Mouse (Mus musculus) CH12.LX (cell line): ENCODE measurements around the gene Ube2e3. TPM values are rescaled to one million over a fixed set of nuclear protein-coding genes. Genes with fewer than 3 reads are reported as not detected.
A peak's percentile ranks its signal among the peaks of the same experiment; 100 is the strongest.

Experiments used
- DNase-seq: peaks from one replicate; pipeline ENCODE4 v3.0.0-alpha.2; 2013; ENCODE audit errors: extremely low read depth
- H3K27ac ChIP-seq: 2 replicates; pipeline ENCODE4 v1.5.1; 2012; ENCODE audit warnings: low read depth, mild to moderate bottlenecking, control low read depth, moderate library complexity; ENCODE audit not compliant: insufficient read depth
- H3K27me3 ChIP-seq: replicated peaks from 2 replicates; pipeline ENCODE3; 2012; ENCODE audit warnings: inconsistent platforms
- H3K36me3 ChIP-seq, 2 experiments: replicated peaks in 1 of 2; 2 replicates each; pipeline versions ENCODE3 to v1.6.1; 2012; ENCODE audit warnings: inconsistent platforms in 1 of 2, low read length in 1 of 2, mild to moderate bottlenecking in 1 of 2, mixed read lengths in 1 of 2, moderate library complexity in 1 of 2; ENCODE audit not compliant: control insufficient read depth in 1 of 2, insufficient read depth in 1 of 2
- H3K4me1 ChIP-seq, 2 experiments: 2 replicates each; pipeline ENCODE4 v1.6.1; 2012; ENCODE audit warnings: inconsistent platforms in 1 of 2, moderate library complexity in 1 of 2; ENCODE audit not compliant: insufficient read depth in 2 of 2, control insufficient read depth in 1 of 2
- H3K4me2 ChIP-seq: 2 replicates; pipeline ENCODE4 v1.6.1; 2012; ENCODE audit warnings: low read depth, mild to moderate bottlenecking, control low read depth; ENCODE audit not compliant: poor library complexity, insufficient read depth, severe bottlenecking
- H3K4me3 ChIP-seq, 3 experiments: fragments of 150-350 bp in 1 of 3; sonication (generic) in 1 of 3; replicated peaks in 1 of 3; 2 replicates each; pipeline versions ENCODE3 to v1.5.1; 2011 to 2012; ENCODE audit warnings: low read depth in 2 of 3, low read length in 2 of 3, mild to moderate bottlenecking in 2 of 3, moderate library complexity in 2 of 3, control low read depth in 1 of 3, improper control_type of control experiment in 1 of 3, inconsistent platforms in 1 of 3, mixed read lengths in 1 of 3; ENCODE audit not compliant: poor library complexity in 1 of 3
- H3K79me2 ChIP-seq: replicated peaks from 2 replicates; pipeline ENCODE4 v1.6.1; 2012; ENCODE audit warnings: mild to moderate bottlenecking, moderate library complexity; ENCODE audit not compliant: control insufficient read depth, poor library complexity, insufficient read depth, severe bottlenecking; ENCODE audit errors: extremely low read depth
- H3K9ac ChIP-seq: 2 replicates; pipeline ENCODE4 v1.6.1; 2012; ENCODE audit warnings: low read depth, mild to moderate bottlenecking, control low read depth, moderate library complexity; ENCODE audit not compliant: insufficient read depth
- H3K9me3 ChIP-seq: replicated peaks from 2 replicates; pipeline ENCODE3; 2012; ENCODE audit warnings: low read length, inconsistent platforms, mixed read lengths
- BHLHE40 ChIP-seq: IDR thresholded peaks from 2 replicates; pipeline ENCODE4 v1.6.1; 2011; ENCODE audit warnings: mild to moderate bottlenecking, low read depth, low read length, improper control_type of control experiment
- CTCF ChIP-seq, 2 experiments: IDR thresholded peaks in 1 of 2; conservative IDR thresholded peaks in 1 of 2; 2 replicates each; pipeline ENCODE4 v1.5.1; 2011 to 2012; ENCODE audit warnings: low read depth in 2 of 2, low read length in 2 of 2, improper control_type of control experiment in 1 of 2, inconsistent platforms in 1 of 2, mild to moderate bottlenecking in 1 of 2, moderate library complexity in 1 of 2
- ELF1 ChIP-seq: IDR thresholded peaks from 2 replicates; pipeline ENCODE4 v1.6.1; 2014; ENCODE audit warnings: low read depth, mild to moderate bottlenecking, inconsistent platforms, low read length, improper control_type of control experiment
- IRF4 ChIP-seq: IDR thresholded peaks from 2 replicates; pipeline ENCODE4 v1.6.1; 2014; ENCODE audit warnings: low read depth, mild to moderate bottlenecking, inconsistent platforms, low read length, improper control_type of control experiment
- MAFK ChIP-seq: IDR thresholded peaks from 2 replicates; pipeline ENCODE4 v1.6.1; 2011; ENCODE audit warnings: low read length, improper control_type of control experiment; ENCODE audit not compliant: insufficient replicate concordance
- MAX ChIP-seq: IDR thresholded peaks from 2 replicates; pipeline ENCODE4 v1.6.1; 2011; ENCODE audit warnings: low read length, improper control_type of control experiment
- MXI1 ChIP-seq: IDR thresholded peaks from 2 replicates; pipeline ENCODE4 v1.6.1; 2011; ENCODE audit warnings: mild to moderate bottlenecking, low read depth, low read length, improper control_type of control experiment
- NELFE ChIP-seq: IDR thresholded peaks from 2 replicates; pipeline ENCODE4 v1.6.1; 2011; ENCODE audit warnings: low read depth, low read length, improper control_type of control experiment
- SIN3A ChIP-seq: IDR thresholded peaks from 2 replicates; pipeline ENCODE4 v1.6.1; 2012; ENCODE audit warnings: low read length, improper control_type of control experiment, inconsistent platforms
- TCF12 ChIP-seq: IDR thresholded peaks from 2 replicates; pipeline ENCODE4 v1.6.1; 2014; ENCODE audit warnings: low read depth, mild to moderate bottlenecking, inconsistent platforms, low read length, improper control_type of control experiment
- USF1 ChIP-seq: IDR thresholded peaks from 2 replicates; pipeline ENCODE4 v1.6.1; 2014; ENCODE audit warnings: low read depth, mild to moderate bottlenecking, inconsistent platforms, low read length, improper control_type of control experiment
- ZKSCAN1 ChIP-seq: IDR thresholded peaks from 2 replicates; pipeline ENCODE4 v1.6.1; 2012; ENCODE audit warnings: low read depth, inconsistent platforms, low read length, improper control_type of control experiment, borderline replicate concordance
- ZNF384 ChIP-seq: IDR thresholded peaks from 2 replicates; pipeline ENCODE4 v1.6.1; 2012; ENCODE audit warnings: low read depth, low read length, improper control_type of control experiment, inconsistent platforms
- dilution Hi-C: fragments of 300-500 bp; cut with MboI; formaldehyde crosslinking; loops from 2 replicates; pipeline ENCODE4 v1.14.3; 2020; ENCODE audit warnings: low sequenced_read_pairs; ENCODE audit not compliant: extremely low pct_unique_long_range_greater_than_20kb, extremely low pct_ligation_motif_present
- in situ Hi-C: fragments of 300-500 bp; cut with MboI; formaldehyde crosslinking; loops from 3 replicates; pipeline ENCODE4 v1.14.3; 2019; ENCODE audit warnings: low sequenced_read_pairs, low pct_ligation_motif_present, low pct_unique_long_range_greater_than_20kb, mixed read lengths
- polyA plus RNA-seq: library from polyadenylated mRNA; unstranded; fragments of >175 nt; gene quantifications from 2 replicates; pipeline ENCODE4 v1.2.1, GENCODE M21; 2012; ENCODE audit warnings: low read depth; ENCODE audit not compliant: insufficient read length
- total RNA-seq, 2 experiments: library from RNA; depleted of rRNA; stranded (reverse); fragments of 300-350 nt in 1 of 2; fragments of >200 nt in 1 of 2; gene quantifications; 2 replicates each; pipeline ENCODE4 v1.2.3; 2012 to 2014

The Ube2e3 gene
- total and polyA plus RNA-seq, 3 experiments = 22.1 to 66.4 (median 44.7) TPM

GRCm38 (mm10) chr2:78871971-78872860 is 4.3 kb downstream of the Ube2e3 start:
- peaks cover 6 to 60% of the 10 kb centered on the region in 2 experiments; a peak in 3 of 4 replicates for H3K4me1 ChIP-seq
- in situ Hi-C loops (no loop called here), dilution Hi-C loops (no loop called here)
- no peak overlapping the region; the same call in 1 of the 2 replicates for H3K9ac ChIP-seq
- H3K27me3 ChIP-seq = no peaks in the 10 kb centered on the region
- peak overlapping the region; percentile 62; the same call in 1 of the 2 replicates for H3K4me2 ChIP-seq
- no peaks in the 10 kb centered on the region for H3K9me3 ChIP-seq
- peaks cover 2% of the 10 kb centered on the region; the same call in 1 of the 2 replicates for H3K79me2 ChIP-seq
- TF ChIP-seq MAX (no peak), ELF1 (no peak), MAFK (no peak), USF1 (no peak), BHLHE40 (no peak), MXI1 (0 out of 2 replicates have a peak, but pooled peaks have one; percentile 26), CTCF (conservative IDR thresholded peaks at IDR 0.05 in 1 of 2, IDR thresholded peaks at IDR 0.05 in 1 of 2; ENCODE audit: low read depth in 2 of 2, low read length in 2 of 2) (peak in 1 of 2 experiments; percentile 39; a peak in 2 of 4 replicates), ZKSCAN1 (no peak), IRF4 (no peak), SIN3A (no peak), TCF12 (no peak)
- H3K4me3 ChIP-seq = peak overlapping the region in 2 of 3 experiments; percentile 6 to 20
- peaks cover 0 to 12% of the 10 kb centered on the region in 2 experiments for H3K36me3 ChIP-seq
- DNase-seq = peak; percentile 39
- H3K27ac ChIP-seq = no peak overlapping the region

DNA sequence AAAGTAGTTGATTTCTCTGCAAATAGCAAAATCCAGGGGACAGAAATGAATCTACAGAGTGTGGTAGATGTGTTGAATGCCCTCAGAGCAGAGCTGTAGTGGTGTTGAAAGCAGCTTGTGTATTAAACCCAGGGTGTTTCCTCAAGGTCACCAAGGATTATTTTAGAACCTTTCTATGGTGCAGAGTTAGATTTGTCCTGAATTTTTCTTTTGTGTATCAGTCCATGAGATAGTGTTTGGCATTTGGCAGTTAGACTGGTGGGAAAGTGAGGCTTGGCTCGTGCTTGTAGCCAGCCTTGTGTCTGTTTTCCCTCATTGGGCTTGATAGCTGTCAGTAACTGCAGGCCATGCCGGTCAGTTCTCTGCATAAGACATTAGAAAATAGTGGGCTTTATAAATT is 6.0 kb downstream of the Ube2e3 start:
- Histone ChIP-seq H3K27me3 (no peaks in the 10 kb centered on the region), H3K36me3 (peaks cover 0 to 17% of the 10 kb centered on the region in 2 experiments), H3K79me2 (peaks cover 8% of the 10 kb centered on the region; the same call in 1 of the 2 replicates), H3K9ac (no peak overlapping the region), H3K4me1 (peaks cover 6 to 53% of the 10 kb centered on the region in 2 experiments; a peak in 3 of 4 replicates), H3K4me2 (no peak overlapping the region)
- dilution Hi-C loops = no loop called here
- TF ChIP-seq ZNF384 = no peak
- no peak for TF ChIP-seq NELFE
- TF ChIP-seq MXI1 = no peak
- TF ChIP-seq, all 38 proteins: peak for 0
- in situ Hi-C loops = no loop called here
- DNase-seq = no peak
- Histone ChIP-seq H3K27ac (no peak overlapping the region), H3K4me3 (no peak overlapping the region), H3K9me3 (no peaks in the 10 kb centered on the region)
